Mouse (Mus musculus) layer of hippocampus, adult 8-10 months (tissue): ENCODE data around the gene 2010003K11Rik. TPM values are rescaled to one million over a fixed set of nuclear protein-coding genes. Genes with fewer than 3 reads are reported as not detected.

Source experiments
- DNase-seq, 2 experiments: peaks; one replicate each; pipeline ENCODE4 v3.0.0; 2022; ENCODE audit warnings: low spot score in 2 of 2
- total RNA-seq, 4 experiments: library from RNA; stranded (reverse); gene quantifications; 2 replicates each; pipeline ENCODE4 v1.2.4; 2022

Gene 2010003K11Rik
- total RNA-seq, 4 experiments from 2014 or later = not detected

DNA sequence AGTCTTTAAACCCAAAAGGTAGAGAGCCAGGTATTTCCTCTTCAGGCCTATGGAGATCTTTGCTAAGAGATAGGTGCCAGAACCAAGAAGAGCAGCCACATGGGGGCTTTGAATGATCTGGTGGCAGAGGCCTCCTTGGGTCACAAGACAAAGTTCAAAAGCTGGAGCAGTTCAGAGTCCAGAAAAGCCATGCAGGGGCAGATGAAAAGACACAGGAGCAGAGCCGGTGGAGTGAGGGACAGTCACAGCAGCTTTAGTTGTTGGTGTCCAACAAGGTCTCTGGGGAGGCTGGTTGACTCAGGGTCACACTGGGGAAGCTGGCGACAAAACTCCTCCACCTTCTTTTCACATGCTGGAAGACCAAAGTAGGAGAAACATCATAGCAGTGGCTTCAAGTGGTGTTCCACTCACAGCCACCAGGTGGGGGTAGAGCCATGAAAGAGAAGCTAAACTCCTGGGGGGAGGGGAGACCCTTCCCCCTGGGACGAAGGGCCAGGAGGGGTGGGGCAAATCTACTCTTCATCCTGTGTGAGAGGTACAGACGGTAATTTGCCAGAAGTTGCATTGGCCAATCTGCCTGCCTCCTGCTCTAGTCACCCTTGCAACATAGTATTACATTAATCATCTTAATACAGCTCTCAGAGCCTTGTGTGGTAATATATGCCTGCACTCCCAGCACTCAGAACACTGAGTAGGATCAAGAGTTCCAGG is 965 bp downstream of the 2010003K11Rik start:
- DNase-seq = peak in 1 of 2 experiments; percentile 67

DNA sequence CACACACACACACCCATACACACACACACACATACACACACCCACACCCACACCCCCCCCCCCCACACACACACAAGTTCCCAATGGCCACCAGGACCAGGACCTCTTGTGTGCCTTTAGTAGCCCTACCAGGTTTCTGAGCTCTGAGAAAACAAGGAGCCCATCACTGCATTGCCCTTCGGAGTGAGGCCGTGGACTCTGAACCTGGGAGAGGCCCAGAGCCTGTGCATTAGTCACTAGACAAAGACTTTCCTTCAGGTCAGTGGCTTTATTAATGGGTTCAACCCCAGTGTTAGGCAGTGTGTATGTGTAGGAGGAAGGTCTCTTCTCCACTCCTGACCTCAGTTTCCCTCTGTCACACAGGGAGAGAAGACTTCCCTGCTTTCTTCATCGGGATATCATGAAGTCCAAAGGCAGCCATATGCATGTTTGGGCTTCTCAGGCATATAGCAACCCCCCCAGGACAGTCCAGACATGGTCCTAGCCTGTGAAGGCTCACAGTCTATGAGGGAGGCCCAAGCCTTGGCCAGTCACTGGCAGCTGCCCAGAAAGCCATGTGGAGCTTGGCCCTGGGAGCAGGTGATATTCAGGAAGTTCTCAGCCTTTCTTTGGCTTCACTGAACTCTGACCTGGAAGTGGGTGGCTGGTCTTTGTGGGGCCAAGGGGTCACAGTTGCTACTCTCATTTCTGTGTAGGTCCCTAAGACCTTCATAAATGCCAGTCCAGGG is 1.7 kb downstream of the 2010003K11Rik start:
- DNase-seq = no peak

DNA sequence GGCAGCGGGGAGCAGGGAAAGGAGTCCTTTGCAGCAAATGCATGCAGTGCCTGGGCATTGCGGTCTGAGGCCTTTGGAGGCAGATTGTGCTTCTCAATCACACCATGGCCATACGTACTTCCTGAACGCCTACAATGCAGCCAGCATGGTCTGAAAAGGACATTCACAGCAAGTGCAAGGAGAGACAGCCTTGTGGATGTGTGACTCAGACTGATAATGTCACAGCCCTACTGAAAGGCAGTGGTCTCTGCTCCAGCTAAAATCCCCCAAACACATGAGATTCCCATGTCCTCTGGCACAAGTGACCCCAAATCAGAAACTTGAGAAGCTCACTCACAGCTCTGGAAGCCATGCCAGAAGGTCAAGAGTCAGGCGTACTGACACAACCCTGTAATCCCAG is 2.6 kb downstream of the 2010003K11Rik start:
- no peak for DNase-seq

DNA sequence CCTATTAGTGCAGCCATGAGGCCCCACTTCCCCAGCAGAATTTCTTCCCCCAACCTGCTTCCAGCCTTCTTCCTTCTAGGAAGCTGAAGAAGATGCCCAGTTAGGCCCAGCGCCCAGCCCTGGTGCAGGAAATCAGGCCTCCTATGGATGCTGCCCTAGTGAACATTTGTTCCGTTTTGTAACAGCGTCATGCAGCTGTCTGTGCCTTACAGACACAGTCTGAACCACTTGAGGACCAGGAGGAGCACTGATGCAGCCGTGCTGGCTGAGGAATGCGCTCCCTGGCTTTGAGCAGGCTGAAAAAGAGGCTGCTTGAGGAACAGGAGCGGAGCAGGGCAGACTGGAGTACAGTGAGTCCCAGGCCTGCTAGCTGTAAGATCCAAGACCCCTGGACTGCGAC is 3.7 kb downstream of the 2010003K11Rik start:
- DNase-seq = no peak

DNA sequence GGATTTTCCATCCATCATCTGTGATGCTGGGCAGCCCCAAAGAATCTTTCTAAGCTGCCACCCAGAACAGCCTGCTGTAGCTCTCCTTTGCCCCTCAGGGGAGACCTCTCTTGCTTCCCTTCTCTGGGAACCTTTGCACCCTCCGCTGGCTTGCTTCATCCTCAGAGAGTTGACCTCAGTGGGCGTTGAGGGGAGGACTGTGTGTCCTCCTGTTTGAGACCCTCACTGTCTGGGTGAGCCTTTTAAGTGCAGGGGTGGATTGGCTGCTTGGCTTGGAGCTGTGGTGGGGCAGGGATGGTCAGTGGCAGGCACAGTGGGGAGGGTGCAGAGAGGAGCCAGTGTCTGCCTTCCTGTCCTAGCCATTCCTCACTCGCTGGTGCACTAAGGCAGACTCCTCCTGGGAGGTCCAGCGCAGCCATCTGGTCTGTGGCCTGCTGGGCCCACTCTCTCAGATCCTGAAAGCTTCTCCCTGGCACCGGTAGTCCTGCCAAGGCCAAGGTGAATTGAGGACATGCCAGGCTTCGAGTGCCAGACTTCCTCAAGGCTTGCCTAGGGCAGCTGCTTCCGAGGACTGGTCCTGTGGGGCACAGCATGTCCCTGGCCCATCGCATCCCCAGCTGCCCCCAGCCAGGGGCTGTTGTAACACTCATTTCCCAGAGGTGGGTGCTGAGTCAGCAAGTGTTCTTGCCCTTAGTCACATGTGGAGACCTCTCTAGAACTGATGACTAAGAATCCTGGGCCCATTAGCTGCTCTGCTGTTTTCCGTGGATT is 5.7 kb downstream of the 2010003K11Rik start:
- no peak for DNase-seq

DNA sequence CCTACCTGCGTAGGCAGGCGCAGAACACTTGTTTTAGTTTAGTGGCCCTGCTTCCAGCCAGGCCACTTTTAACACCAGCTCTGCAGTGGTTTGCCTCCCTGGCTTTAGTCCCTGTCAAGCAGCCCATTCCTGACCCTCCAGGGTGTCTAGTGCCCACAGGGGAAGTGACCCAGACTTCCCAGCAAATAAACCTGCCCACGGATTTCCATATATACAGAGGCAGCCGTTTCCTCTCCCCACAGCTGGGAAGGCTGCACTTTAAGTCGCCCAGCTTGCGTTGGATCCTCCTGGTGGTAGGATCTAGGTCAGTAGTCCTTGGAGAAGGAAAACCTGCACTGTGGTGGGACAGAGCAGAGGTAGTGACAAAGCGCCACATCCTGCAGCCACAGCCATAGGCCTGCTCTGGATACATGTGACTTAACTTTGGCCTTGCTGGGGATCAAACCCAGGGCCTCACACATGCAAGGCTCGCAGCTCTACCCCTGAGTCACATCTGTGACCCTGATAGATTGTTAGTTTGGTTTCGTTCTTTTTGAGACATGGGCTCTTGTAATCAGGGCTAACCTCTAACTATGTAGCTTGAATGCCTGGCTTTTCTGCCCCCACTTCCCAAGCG is 7.2 kb downstream of the 2010003K11Rik start:
- no peak for DNase-seq

DNA sequence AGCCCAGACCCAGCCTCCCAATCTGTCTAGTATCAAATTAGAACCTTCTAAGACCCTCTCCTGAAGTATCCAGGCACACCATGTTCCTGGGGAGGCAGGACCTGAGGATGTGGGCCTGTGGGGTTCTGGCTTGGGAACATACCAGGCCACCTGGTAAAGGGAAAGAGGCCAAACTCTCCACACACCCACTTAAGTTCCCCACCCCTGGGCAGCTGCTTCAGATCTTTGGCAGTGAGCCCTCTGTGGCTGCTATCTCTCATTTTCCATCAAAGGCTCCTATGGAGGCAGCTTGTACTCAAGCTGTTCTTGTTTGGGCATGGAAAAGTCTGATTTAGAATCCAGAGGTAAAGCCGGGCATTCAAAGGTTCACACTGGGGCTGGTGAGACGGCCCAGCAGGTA is 10.5 kb downstream of the 2010003K11Rik start:
- DNase-seq = no peak

DNA sequence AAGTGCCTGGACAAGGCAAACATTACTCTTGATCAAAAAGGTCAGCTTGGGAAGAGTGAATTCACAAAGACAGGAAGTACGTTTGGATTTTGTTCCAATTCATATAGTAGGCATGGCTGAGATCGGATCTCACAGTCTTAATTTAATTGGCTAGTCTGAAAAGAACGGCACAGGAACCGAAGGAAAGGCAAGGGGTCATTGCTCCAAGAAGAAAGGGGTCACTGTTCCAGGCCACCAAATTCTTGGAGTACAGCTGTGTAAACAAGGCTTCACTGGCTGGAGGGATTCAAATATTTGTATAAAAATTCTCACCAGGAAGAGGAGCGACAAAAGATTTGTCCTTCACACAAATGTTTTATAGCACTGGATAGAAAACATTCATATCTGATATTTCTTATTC is 13.4 kb downstream of the 2010003K11Rik start:
- no peak for DNase-seq

DNA sequence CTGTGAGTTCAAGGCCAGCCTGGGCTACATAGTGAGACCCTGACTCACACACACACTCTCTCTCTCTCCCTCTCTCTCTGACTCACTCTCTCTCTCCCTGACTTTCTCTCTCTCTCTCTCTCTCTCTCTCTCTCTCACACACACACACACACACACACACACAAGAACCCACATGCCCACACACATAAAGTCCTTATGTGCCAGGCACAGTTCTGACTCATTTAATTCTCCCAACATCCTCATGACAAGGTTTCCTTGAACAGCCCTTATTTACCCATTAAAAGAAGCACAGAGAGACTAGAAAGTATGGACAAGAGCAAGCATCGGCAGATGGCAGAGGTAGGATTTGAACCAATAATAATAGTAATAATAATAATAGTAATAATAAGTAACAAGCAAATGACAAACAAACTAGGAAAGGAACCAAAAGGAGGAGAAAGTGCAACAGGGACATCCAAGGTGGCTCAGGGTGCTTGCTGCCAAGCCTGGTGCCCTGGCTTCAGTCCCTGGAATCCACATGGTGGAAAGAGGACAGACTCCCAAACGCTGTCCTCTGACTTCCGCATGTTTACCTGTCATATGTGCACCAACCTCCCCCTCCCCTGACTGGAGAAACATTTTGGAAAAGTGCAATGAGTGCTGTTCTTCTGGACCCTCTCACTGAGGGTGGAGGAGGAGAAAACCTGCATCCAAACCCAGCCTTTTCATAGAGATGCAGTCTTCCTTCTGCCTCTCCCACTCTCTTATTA is 16.1 kb downstream of the 2010003K11Rik start:
- DNase-seq = no peak

DNA sequence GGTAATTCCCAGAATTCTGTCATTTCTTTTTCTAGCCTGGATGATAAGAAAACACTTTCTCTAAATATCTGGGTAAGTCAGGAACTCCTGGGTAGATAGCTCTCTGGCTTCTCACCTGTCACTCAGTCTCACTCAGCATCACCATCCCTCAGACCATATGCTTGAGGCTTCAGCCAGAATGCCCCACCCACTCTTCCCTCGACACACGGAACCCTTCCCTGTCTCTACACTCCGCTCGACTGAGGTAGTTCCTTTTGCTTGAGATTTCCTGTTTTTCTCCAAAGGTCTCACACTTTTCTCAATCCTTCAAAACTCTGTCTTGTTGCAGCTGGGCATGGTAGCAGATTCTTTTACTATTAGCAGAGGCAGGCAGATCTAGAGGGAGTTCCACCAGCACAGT is 17.1 kb downstream of the 2010003K11Rik start:
- DNase-seq = no peak

DNA sequence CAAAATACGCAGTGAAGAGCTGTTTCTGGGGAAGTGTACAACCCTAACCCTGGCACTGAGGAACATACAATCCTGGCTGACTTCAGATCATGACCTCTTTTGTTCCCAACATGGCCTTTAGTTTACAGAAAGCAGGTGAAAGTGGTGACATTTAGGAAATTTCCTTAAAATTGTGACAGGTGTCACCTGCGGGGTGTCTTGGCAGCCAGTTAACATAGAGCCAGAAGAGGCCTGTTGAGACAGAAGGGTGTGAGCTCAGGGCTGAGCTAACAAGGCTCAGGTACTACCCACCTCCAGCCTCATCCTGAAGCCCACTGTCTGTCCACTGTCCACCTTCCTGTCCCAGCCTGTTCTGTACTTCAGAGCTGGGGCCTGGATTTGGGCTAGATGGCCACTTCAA is 18.3 kb downstream of the 2010003K11Rik start:
- no peak for DNase-seq

DNA sequence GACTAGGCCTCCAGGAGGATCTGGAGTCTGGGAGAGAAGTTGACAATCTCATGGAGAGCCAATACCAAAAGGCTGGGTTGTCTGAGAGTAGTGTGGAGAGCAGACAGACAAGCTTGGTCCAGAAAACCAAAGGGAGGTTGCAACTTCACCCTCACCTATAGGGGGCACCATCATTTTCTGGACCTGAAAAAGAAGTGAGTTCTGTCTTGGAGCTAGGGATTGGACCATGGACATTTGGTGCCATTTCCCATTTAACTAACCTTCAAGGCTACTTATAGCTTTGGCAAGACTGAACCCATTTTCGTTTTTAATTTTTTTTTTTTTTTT is 20.2 kb downstream of the 2010003K11Rik start:
- DNase-seq = no peak

DNA sequence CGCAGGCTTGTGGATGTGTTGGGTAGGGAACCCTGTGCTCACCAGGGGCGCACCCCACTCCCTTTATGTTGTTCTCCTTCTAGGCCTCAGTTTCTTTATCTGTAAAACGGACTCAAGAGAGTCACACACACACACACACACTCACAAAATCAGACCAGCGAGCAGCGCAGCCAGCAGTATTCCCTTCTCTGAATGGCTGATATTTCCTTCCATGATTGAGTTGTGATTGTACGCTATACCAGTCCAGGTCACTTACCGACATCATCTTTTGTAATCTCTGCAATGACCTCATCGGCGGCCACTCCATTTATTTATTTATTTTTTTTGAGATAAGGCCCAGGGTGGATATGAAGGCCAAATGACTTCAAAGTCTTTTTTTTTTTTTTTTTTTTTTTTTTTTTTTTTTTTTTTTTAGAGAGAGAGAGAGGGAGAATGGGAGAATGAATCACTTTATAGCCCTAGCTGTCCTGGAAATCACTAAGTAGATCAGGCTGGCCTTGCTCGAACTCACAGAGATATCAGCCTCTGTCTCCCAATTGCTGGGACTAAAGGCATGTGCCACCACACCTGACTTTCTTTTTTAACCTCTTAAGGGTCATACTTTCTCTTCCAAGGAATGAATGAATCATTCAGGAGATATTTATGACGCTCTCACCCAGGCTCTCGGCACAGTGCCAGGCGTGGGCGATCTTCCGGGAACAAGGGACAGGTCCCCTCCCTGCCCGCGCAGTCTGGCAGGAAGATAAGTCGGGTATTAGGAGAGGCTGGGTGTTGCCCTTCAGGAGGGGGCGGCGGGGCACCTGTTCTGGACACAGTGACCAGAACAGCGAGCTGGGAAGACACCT is 20.8 kb downstream of the 2010003K11Rik start, which contains the start of gene Syt12:
Gene Syt12, minus strand, starts transcription at position 103 of the 845 bp plus-strand sequence.
- no peak for DNase-seq

DNA sequence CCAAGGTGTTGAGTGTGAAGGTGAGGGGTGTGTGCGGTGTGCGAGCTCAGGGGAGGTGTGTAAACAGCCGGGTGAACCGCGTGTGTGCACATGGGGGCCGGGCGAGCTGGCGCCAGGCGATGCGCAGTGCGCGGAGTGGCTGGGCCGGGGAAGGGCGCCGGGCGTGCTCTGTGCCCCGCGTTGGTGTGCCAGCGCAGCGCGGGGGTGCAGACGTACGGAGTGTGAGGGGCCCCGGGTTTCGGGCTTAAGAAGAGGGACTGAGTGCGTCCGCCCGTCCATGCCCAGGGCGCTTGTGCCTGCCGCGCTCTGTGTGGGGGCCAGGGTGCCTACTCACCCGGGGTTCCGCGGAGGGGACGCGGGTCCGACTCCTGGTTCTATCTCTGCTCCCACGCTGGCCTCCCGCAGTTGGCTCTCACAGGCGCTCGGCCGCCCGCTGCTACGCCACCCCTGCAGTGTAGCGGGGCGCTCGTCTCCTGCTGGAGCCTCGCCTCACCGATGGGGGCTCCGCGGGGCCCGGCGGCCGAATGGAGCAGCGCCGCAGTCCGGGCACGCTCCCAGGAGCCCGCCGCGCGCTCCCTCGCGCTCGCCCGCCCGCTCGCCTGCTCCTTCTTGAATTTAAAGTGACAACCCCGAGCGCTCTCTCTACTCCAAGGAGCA is 21.7 kb downstream of the 2010003K11Rik start:
- peak in 1 of 2 experiments; percentile 35 for DNase-seq

DNA sequence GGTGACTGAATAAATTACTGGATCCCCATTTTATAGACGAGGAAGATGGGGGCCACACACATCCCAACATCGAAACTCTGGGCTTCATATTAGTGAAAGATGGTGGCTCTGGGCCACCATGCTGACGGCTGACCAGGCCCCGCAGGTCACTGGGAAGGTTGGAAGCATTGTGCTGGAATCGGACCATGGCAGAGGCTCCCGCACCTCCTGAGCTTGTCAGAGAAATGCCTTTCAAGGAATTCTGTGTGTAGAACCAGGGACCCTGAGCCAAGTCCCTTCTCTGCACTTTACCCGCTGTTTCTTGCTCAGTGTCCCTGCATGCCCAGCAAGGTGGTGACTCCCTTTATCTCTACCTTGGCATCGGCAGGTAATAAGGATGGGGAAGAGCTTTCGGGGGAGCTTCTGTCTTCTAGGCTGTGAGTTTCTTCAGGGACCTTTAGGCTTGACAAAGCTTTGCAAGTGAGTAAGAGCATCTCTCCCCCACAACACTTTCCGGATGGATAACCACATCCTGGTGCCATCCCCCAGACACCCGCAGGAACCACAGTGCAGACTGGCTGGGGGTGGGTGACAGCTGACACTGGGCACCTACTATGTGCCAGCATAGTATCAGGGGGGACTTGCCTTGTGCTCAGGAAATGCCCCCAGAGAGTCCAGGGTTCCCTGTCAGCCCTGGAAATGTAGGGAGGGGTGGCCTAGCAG is 23.0 kb downstream of the 2010003K11Rik start:
- no peak for DNase-seq

DNA sequence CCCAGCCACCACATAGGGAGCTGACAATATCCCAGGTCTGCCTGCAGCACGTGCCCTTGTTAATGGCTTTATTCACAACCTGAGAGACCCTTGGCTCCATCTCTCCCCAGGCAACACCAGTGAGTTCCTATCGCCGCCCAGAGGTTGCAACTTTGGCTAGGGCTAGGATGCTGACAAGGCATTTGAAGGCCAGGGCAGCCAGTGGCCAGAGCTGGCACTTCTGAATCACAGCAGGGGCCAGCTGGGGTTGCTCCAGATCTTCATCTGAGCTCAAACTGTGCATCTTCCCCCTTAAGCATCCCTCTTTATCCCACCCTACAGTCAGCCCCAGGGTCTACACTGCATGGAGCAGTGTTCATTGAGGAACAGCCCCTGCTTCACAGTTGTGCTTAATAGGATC is 23.6 kb downstream of the 2010003K11Rik start:
- no peak for DNase-seq

DNA sequence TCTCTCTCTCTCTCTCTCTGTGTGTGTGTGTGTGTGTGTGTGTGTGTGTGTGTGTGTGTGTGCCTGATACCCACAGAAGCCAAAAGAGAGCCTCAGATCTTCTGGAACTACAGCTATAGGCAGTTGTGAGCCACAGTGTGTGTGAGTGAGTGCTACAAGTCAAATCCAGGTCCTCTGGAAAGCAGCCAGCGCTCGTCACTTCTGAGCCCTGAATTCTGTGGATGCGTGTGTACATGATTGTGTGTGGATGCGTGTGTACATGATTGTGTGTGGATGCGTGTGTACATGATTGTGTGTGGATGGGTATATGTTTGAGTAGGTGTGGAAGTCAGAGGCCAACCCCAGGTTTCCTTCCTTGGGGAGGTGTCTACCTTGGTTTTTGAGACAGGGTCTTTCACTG is 24.8 kb downstream of the 2010003K11Rik start:
- DNase-seq = no peak

DNA sequence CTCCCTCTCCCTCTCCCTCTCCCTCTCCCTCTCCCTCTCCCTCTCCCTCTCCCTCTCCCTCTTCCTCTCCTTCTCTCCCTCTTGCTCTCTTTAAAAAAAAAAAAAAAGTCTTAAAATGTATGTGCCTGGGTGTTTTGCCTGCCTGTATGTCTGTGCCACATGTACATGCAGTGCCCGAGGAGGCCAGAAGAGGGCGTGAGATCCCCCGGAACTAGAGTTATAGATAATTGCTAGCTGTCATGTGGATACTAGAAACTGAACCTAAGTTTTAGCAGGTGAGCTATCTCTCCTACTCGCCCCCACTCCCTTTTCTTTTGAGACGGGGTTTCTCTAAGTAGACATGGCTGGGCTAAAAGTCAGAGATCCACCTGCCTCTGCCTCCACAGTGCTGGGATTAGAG is 30.0 kb downstream of the 2010003K11Rik start:
- DNase-seq = no peak

DNA sequence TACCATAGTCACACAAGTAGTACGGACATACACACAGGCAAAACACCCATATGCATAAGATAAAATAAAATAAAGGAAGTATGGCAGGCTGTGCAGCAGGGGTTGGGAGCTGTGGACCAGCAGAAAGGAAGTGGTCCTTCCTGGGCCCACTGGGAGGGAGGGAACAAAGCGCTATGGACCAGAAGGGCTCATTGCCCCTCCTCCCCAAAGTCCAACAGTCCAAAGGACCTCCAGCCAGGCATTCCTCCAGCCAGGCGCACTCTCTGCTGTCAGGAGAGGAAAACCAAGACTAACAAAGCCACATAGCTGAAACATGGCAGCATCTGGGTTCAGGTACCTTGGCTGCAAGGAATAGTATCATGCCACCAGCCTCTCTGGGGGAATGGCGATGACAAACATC is 33.7 kb downstream of the 2010003K11Rik start:
- DNase-seq = no peak
